Mouse (Mus musculus) limb, embryonic 15.5 days (tissue): ENCODE data around the gene Parm1. TPM values are rescaled to one million over a fixed set of nuclear protein-coding genes. Genes with fewer than 3 reads are reported as not detected.

ENCODE experiments used
- ATAC-seq: fragments of 200-750 bp; cut with Nextera tagmentation; 2 replicates; pipeline ENCODE4 v1.8.0; 2017; ENCODE audit warnings: low read depth, moderate TSS enrichment; ENCODE audit not compliant: insufficient number of reproducible peaks, low FRiP score, low TSS enrichment
- H3K27ac ChIP-seq: fragments of 300-500 bp; sonication (generic); 2 replicates; pipeline ENCODE4 v1.5.1; 2015; ENCODE audit warnings: moderate library complexity, mild to moderate bottlenecking, inconsistent platforms
- H3K27me3 ChIP-seq: fragments of 300-500 bp; sonication (generic); 2 replicates; pipeline ENCODE4 v1.6.1; 2015; ENCODE audit warnings: inconsistent platforms
- H3K36me3 ChIP-seq: fragments of 300-500 bp; sonication (generic); 2 replicates; pipeline ENCODE4 v1.6.1; 2015; ENCODE audit warnings: inconsistent platforms
- H3K4me1 ChIP-seq: fragments of 300-500 bp; sonication (generic); 2 replicates; pipeline ENCODE4 v1.6.1; 2015; ENCODE audit warnings: inconsistent platforms
- H3K4me2 ChIP-seq: fragments of 300-500 bp; sonication (generic); 2 replicates; pipeline ENCODE4 v1.6.1; 2015; ENCODE audit warnings: mild to moderate bottlenecking, inconsistent platforms
- H3K4me3 ChIP-seq: fragments of 300-500 bp; sonication (generic); 2 replicates; pipeline ENCODE4 v1.5.1; 2015; ENCODE audit warnings: mild to moderate bottlenecking, inconsistent platforms
- H3K9ac ChIP-seq: fragments of 300-500 bp; sonication (generic); 2 replicates; pipeline ENCODE4 v1.6.1; 2015; ENCODE audit warnings: inconsistent platforms
- H3K9me3 ChIP-seq: fragments of 300-500 bp; sonication (generic); 2 replicates; pipeline ENCODE4 v1.6.1; 2016; ENCODE audit warnings: inconsistent platforms
- WGBS: fragments of 180-500 bp; shearing (Covaris S2); methylation state at CpG from one replicate; pipeline ENCODE4 v1.1.7; 2015; 5-methylcytosine and 5-hydroxymethylcytosine counted together
- polyA plus RNA-seq: library from polyadenylated mRNA; unstranded; fragments of >200 nt; fragmentation: Nextera tagmentation; extraction: Ambion mirVana; gene quantifications from 2 replicates; pipeline ENCODE4 v1.2.1, GENCODE M21; 2015

Parm1 gene
- polyA plus RNA-seq, 1 experiment from 2014 or later = 21.7 TPM

DNA sequence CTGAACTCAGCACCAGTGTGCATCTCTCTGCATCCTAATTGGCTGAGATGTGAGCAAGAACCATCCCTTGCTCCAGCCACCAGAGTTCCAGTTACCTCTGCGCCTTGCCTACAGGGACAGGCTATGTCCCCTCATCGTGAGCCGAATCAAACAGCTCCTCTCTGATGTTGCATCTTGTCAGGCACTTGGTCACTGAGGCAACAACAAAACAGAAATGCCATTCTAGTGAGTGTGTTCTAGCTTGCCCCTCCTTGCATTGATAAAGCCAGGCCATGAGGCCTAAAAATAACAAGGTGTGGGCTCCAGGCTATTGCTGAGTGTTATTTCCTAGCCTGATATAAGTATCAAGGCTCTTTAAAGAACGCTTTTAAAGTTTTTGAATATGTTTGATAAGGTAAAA lies 64.4 kb downstream of the Parm1 start:
- Histone ChIP-seq H3K9me3 (no peaks in the 10 kb centered on the region), H3K27me3 (no peaks in the 10 kb centered on the region), H3K4me2 (no peak overlapping the region), H3K36me3 (no peaks in the 10 kb centered on the region), H3K27ac (no peak overlapping the region), H3K4me3 (no peak overlapping the region), H3K9ac (no peak overlapping the region), H3K4me1 (no peaks in the 10 kb centered on the region)
- WGBS = 87% methylated on average over 4 of the region's 4 CpGs
- ATAC-seq = no peak

GRCm38 (mm10) chr5:91586206-91586605 lies 68.8 kb downstream of the Parm1 start:
- no peaks in the 10 kb centered on the region for H3K9me3 ChIP-seq
- no peak overlapping the region for H3K4me2 ChIP-seq
- no peaks in the 10 kb centered on the region for H3K4me1 ChIP-seq
- no peak overlapping the region for H3K27ac ChIP-seq
- H3K36me3 ChIP-seq = no peaks in the 10 kb centered on the region
- no peak for ATAC-seq
- H3K9ac ChIP-seq = no peak overlapping the region
- H3K27me3 ChIP-seq = no peaks in the 10 kb centered on the region
- WGBS = 61% methylated on average over 3 of the region's 3 CpGs
- no peak overlapping the region for H3K4me3 ChIP-seq

DNA sequence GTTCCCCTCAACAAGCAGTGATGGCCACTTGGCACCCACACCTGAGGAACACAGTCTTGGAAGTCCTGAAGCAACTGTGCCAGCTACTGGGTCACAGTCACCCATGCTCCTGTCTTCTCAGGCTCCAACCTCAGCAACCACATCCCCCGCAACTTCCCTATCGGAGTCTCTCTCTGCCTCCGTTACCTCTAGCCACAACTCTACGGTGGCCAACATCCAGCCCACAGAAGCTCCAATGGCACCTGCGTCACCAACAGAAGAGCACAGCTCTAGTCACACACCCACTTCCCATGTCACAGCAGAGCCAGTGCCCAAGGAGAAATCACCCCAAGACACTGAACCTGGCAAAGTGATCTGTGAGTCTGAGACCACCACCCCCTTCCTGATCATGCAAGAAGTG lies 76.7 kb downstream of the Parm1 start:
- ATAC-seq = no peak
- 91% methylated on average over 5 of the region's 5 CpGs for WGBS
- H3K9me3 ChIP-seq = no peaks in the 10 kb centered on the region

DNA sequence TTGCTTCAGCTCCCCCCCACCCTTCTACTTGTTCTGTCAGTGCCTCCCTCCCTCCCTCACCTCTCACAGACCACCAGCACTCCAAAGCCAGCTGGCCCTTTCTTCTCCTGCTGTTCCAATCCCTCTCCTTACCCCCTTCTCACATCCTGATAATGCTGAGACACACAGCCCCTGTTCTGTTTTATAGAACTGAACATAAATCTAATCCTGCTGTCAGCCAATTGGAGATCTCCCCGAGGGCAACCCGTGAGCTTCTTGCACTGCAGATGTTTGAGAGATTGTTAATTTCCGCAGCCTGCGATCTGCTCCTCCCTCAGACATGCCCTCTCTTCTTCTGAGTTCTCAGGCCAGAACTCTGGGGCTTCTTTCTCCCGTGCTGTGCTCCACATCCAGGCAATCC lies 79.8 kb downstream of the Parm1 start:
- no peak overlapping the region for H3K4me3 ChIP-seq
- no peaks in the 10 kb centered on the region for H3K36me3 ChIP-seq
- H3K4me2 ChIP-seq = no peak overlapping the region
- no peak overlapping the region for H3K27ac ChIP-seq
- H3K27me3 ChIP-seq = no peaks in the 10 kb centered on the region
- no peak for ATAC-seq
- no peaks in the 10 kb centered on the region for H3K9me3 ChIP-seq
- no peak overlapping the region for H3K9ac ChIP-seq
- WGBS = 15% methylated on average over 5 of the region's 5 CpGs
- H3K4me1 ChIP-seq = no peaks in the 10 kb centered on the region

More for the DNA sequence above, 76.7 kb downstream of the Parm1 start:
- Histone ChIP-seq H3K4me3 (no peak overlapping the region), H3K4me2 (no peak overlapping the region), H3K36me3 (no peaks in the 10 kb centered on the region), H3K4me1 (no peaks in the 10 kb centered on the region), H3K27me3 (no peaks in the 10 kb centered on the region), H3K27ac (no peak overlapping the region), H3K9ac (no peak overlapping the region)

GRCm38 (mm10) chr5:91599801-91600200 lies 82.4 kb downstream of the Parm1 start:
- WGBS = 28% methylated on average over 7 of the region's 7 CpGs
- H3K9me3 ChIP-seq = no peaks in the 10 kb centered on the region

GRCm38 (mm10) chr5:91603347-91603746 lies 85.9 kb downstream of the Parm1 start:
- Histone ChIP-seq H3K27me3 (no peaks in the 10 kb centered on the region), H3K4me3 (no peak overlapping the region), H3K27ac (no peak overlapping the region), H3K9me3 (no peaks in the 10 kb centered on the region), H3K4me1 (peaks cover 10% of the 10 kb centered on the region; the same call in 1 of the 2 replicates), H3K36me3 (no peaks in the 10 kb centered on the region), H3K9ac (no peak overlapping the region), H3K4me2 (no peak overlapping the region)
- 37% methylated on average over 7 of the region's 7 CpGs for WGBS
- no peak for ATAC-seq

More at GRCm38 (mm10) chr5:91599801-91600200, 82.4 kb downstream of the Parm1 start:
- H3K36me3 ChIP-seq = no peaks in the 10 kb centered on the region
- H3K27ac ChIP-seq = no peak overlapping the region
- ATAC-seq = no peak
- no peak overlapping the region for H3K9ac ChIP-seq
- H3K4me3 ChIP-seq = no peak overlapping the region
- no peaks in the 10 kb centered on the region for H3K27me3 ChIP-seq
- no peak overlapping the region for H3K4me2 ChIP-seq
- peaks cover 10% of the 10 kb centered on the region; the same call in 1 of the 2 replicates for H3K4me1 ChIP-seq

DNA sequence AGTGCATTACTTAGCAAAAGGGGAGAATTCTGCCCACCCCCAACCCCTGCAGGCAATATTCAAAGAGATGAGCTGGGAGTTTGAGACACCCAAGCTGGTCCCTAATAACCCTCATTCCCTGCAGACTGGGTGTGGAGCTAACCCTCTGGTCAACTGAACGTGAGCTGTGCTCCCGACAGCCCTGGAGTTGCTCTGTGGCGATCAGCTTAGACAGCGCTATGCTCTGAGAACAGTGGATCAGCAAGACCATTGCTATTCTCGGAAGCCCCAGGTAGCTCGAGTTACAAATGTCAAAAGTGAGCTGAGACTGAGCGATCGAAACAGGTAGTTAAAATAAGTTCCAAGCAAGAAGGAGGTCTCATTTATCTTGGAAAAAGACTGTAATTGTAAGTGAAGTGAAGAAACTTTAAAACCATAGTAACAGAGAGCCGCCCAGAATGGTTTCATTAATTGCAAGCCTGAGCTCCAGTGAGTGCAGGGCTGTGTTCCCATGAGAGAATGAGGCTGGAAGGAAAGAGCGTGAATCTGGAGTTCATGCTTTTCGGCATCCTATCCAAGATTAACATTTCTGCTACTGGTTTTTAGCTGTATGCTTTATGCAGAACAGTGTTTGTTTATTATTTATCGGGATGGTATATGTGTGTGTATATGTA lies 86.5 kb downstream of the Parm1 start:
- Histone ChIP-seq H3K36me3 (no peaks in the 10 kb centered on the region), H3K27me3 (no peaks in the 10 kb centered on the region), H3K4me1 (peaks cover 10% of the 10 kb centered on the region; the same call in 1 of the 2 replicates), H3K9me3 (no peaks in the 10 kb centered on the region), H3K27ac (no peak overlapping the region), H3K4me3 (no peak overlapping the region), H3K4me2 (no peak overlapping the region), H3K9ac (no peak overlapping the region)
- no peak for ATAC-seq
- WGBS = 35% methylated on average over 12 of the region's 12 CpGs

GRCm38 (mm10) chr5:91607234-91607633 lies 89.8 kb downstream of the Parm1 start:
- Histone ChIP-seq H3K27ac (no peak overlapping the region), H3K27me3 (no peaks in the 10 kb centered on the region), H3K9me3 (no peaks in the 10 kb centered on the region), H3K4me1 (peaks cover 17% of the 10 kb centered on the region; the same call in 1 of the 2 replicates), H3K4me3 (no peak overlapping the region), H3K36me3 (no peaks in the 10 kb centered on the region), H3K4me2 (no peak overlapping the region), H3K9ac (no peak overlapping the region)
- ATAC-seq = no peak
- WGBS = 96% methylated on average over 2 of the region's 2 CpGs

GRCm38 (mm10) chr5:91607841-91608240 lies 90.4 kb downstream of the Parm1 start:
- WGBS = 82% methylated on average over 7 of the region's 7 CpGs
- Histone ChIP-seq H3K9ac (no peak overlapping the region), H3K4me2 (no peak overlapping the region), H3K9me3 (no peaks in the 10 kb centered on the region), H3K4me3 (no peak overlapping the region), H3K27me3 (no peaks in the 10 kb centered on the region), H3K27ac (no peak overlapping the region), H3K36me3 (no peaks in the 10 kb centered on the region), H3K4me1 (peaks cover 17% of the 10 kb centered on the region; the same call in 1 of the 2 replicates)
- ATAC-seq = no peak

DNA sequence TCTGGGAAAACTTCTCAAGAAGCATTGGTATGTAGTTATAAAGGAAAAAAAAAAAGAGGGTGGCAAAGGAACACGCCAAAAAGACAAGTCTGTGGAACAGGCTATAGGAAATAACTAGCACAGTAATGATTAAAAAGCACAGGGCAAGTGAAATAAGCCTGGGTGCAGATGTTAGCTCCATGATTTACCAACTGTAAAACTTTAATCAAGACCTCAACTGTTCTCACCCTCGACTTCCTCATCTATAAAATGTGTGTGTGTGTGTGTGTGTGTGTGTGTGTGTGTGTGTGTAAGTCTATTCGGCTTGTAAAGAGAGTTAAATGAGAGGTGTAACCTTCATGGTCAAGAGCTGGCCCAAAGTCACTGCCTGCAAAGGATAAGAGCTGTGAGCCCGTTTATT lies 91.6 kb downstream of the Parm1 start:
- H3K9ac ChIP-seq = no peak overlapping the region
- H3K4me2 ChIP-seq = no peak overlapping the region
- H3K9me3 ChIP-seq = no peaks in the 10 kb centered on the region
- no peak overlapping the region for H3K27ac ChIP-seq
- ATAC-seq = no peak
- no peaks in the 10 kb centered on the region for H3K27me3 ChIP-seq
- no peaks in the 10 kb centered on the region for H3K36me3 ChIP-seq
- 34% methylated on average over 4 of the region's 4 CpGs for WGBS
- H3K4me3 ChIP-seq = no peak overlapping the region
- H3K4me1 ChIP-seq = peaks cover 9% of the 10 kb centered on the region; the same call in 1 of the 2 replicates

GRCm38 (mm10) chr5:91609511-91610300 lies 92.3 kb downstream of the Parm1 start:
- Histone ChIP-seq H3K9ac (no peak overlapping the region), H3K9me3 (no peaks in the 10 kb centered on the region), H3K4me2 (no peak overlapping the region), H3K4me1 (peaks cover 7% of the 10 kb centered on the region; the same call in 1 of the 2 replicates), H3K36me3 (no peaks in the 10 kb centered on the region), H3K27me3 (no peaks in the 10 kb centered on the region), H3K27ac (no peak overlapping the region), H3K4me3 (no peak overlapping the region)
- ATAC-seq = no peak
- WGBS = 54% methylated on average over 3 of the region's 3 CpGs

- H3K9me3 ChIP-seq = no peaks in the 10 kb centered on the region
- no peaks in the 10 kb centered on the region for H3K27me3 ChIP-seq
- WGBS = 79% methylated on average over 2 of the region's 2 CpGs
- H3K4me1 ChIP-seq = peaks cover 7% of the 10 kb centered on the region; the same call in 1 of the 2 replicates
- no peak for ATAC-seq
- no peaks in the 10 kb centered on the region for H3K36me3 ChIP-seq
- H3K4me2 ChIP-seq = no peak overlapping the region
- no peak overlapping the region for H3K4me3 ChIP-seq
- no peak overlapping the region for H3K27ac ChIP-seq
- no peak overlapping the region for H3K9ac ChIP-seq
These were observed 93.1 kb downstream of the Parm1 start for GRCm38 (mm10) chr5:91610499-91610898.
